Mouse (Mus musculus) common myeloid progenitor, adult 5-6 weeks (primary cell): ENCODE results near the gene Trit1. TPM values are rescaled to one million over a fixed set of nuclear protein-coding genes. Genes with fewer than 3 reads are reported as not detected.

Experiments
- ATAC-seq: replicated peaks from 2 replicates; pipeline ENCODE4 v1.8.0; 2016; ENCODE audit warnings: low read depth, mild to moderate bottlenecking, moderate TSS enrichment, inconsistent platforms; ENCODE audit not compliant: poor library complexity, severe bottlenecking
- total RNA-seq: library from RNA; stranded (forward); fragments of 200-1000, 187-1606 nt; gene quantifications from 2 replicates; pipeline ENCODE4 v1.2.3, GENCODE M21; 2017

Trit1 gene
- total RNA-seq, 1 experiment from 2014 or later: 39.4 TPM

DNA sequence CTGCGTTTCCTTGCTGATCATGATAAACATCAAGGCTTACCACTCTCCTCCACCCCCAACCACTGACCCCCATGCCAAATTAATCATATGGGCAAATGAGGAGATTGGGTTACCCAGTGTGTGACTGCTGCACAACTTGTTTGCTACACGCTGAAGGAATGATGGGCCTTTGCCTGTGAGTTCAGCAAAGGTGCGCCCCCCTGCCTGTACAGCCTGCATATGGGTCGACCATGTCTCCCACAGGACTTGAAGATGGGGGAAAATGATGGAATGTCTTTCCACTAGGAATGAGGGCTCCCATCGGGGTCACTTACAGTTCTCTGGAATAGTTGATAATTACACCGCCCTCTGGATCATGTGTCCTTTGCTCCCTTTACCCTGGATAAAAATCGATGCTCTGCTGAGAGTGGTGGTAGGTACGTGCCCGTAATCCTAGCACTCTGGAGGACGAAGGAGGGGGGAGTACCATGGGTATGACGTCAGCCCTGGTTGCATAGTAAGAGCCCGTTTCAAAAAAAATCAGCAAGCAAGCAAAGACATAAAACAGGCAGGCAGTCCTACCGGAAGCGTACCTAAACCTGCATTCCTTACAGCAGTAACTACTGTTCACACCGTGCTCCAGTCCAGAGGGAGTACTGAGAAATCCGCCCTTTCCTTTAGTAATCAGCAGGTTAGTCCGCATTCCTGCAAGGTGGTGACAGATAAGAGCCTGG lies 76.8 kb downstream of the Trit1 start:
- no peak for ATAC-seq

DNA sequence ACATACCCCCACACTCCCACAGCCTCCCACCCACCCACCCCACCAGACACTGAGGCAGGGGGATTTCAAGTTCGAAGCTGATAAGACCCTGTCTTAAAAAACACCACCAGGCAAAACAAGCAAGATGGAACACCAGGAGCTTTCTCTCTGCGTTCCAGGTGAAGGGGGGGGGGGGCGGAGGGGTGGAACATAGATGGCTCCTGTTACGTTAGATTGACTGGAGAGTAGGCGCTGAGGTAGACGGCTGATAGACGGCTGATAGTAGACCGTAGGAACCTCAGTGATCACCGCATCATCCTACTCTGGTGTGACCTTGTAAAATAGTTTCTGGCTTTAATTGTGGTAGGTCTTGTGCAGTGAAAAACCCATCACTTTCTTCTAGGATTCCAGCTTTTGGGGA lies 77.5 kb downstream of the Trit1 start:
- no peak for ATAC-seq

Other genes with a start within 250 kb of the Trit1 start
- gene Ppt1, start 180.4 kb upstream of the Trit1 start, total RNA-seq: 52.5 and 64.8 TPM in 2 replicates
- gene Cap1, start 130.5 kb upstream of the Trit1 start, total RNA-seq: 114 and 153 TPM in 2 replicates
- not detected in 2 replicates for gene Mfsd2a, start 55.4 kb upstream of the Trit1 start, total RNA-seq
- 1.5 and 3.7 TPM in 2 replicates for gene Mycl, start 20.9 kb upstream of the Trit1 start, total RNA-seq
- gene Bmp8b, start 88.6 kb downstream of the Trit1 start, total RNA-seq: not detected in 2 replicates
- not detected in 2 replicates for gene Oxct2b, start 99.7 kb downstream of the Trit1 start, total RNA-seq
- 72.2 and 91.1 TPM in 2 replicates for gene Ppie, start 123.4 kb downstream of the Trit1 start, total RNA-seq
- gene Hpcal4, start 166.6 kb downstream of the Trit1 start, total RNA-seq: not detected in 2 replicates
- gene Nt5c1a, start 184.9 kb downstream of the Trit1 start, total RNA-seq: not detected in 2 replicates
- not detected in 2 replicates for gene Heyl, start 217.0 kb downstream of the Trit1 start, total RNA-seq
- gene Pabpc4, start 245.8 kb downstream of the Trit1 start, total RNA-seq: 140 and 158 TPM in 2 replicates